Mouse (Mus musculus): ENCODE data around the gene Cnmd.

DNA sequence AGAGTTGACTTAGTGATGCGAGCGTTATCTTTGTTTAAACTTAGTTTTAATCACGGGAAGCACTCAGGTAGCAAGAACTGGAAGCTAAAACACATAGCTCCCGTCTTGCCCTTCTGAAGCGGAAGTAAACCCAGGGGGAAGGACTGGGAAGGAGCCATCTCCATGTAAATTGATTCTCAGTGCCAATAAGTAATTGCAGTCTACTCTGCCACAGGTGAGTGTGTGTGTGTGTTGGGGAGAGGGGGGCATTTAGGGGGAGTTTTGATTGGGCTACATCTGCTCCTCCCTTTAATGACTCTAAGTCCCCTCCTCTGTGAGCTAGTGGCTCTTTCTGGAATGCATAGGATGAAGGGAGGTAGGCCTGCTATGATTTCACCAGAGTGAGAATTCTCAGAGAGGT, 39.6 kb upstream of the Cnmd start:
- TF ChIP-seq CTCF (IDR thresholded peaks at IDR 0.05; ENCODE audit: low read depth): no peak
- TF ChIP-seq EP300 (IDR thresholded peaks at IDR 0.05; ENCODE audit: low read depth): no peak

Data from liver, postnatal 0 days (tissue).